Mouse (Mus musculus): ENCODE measurements at regions not wholly inside any gene's neighbourhood (a gene's known extent, or its start where the extent isn't known, plus 50 kb on each side); places are given as distances from the start of the nearest gene placed in this dataset.

DNA sequence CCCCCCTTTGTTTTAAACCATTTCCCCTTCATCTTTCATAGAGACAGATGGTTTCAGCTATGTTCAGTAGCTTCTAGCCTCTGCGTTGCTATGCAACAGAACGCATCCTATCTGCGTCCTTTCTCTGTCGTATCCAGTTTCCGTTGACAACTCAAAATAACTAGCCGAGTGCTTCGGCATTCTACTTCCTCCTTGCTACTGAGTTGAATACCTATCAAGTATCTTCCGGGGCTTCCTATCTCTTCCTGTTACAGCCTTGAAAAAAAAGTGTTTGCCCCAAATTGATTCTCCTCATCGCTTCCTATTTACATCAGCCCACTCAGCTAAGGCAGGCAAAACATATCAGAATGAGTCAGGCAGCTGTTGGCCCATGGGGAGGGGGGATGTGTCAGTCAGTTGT lies 114.5 kb upstream of the Nr5a2 start:
- no peaks in the 10 kb centered on the region for H3K79me2 ChIP-seq (replicated peaks; ENCODE audit: control insufficient read depth, insufficient read depth, low read length)
- no peak overlapping the region for H3K27ac ChIP-seq
- DNase-seq = no peak
- intact Hi-C loops (cut with DNase I) = no loop called here
- no peaks in the 10 kb centered on the region for H3K27me3 ChIP-seq (ENCODE audit: control insufficient read depth, insufficient read depth, low read length)
- H3K4me3 ChIP-seq = no peak overlapping the region
- no peak overlapping the region for H3K9ac ChIP-seq (ENCODE audit: low read depth, low read length)
- 10% methylated on average over 9 of the region's 9 CpGs for WGBS
- TF ChIP-seq POLR2A (IDR thresholded peaks at IDR 0.05; ENCODE audit: insufficient read depth, low read depth, low read length) (no peak), EP300 (IDR thresholded peaks at IDR 0.05; ENCODE audit: insufficient read depth, low read depth, low read length) (no peak), CTCF (IDR thresholded peaks at IDR 0.05) (no peak)
- H3K36me3 ChIP-seq (ENCODE audit: control insufficient read depth, insufficient read depth, low read length) = no peaks in the 10 kb centered on the region
- H3K4me1 ChIP-seq (ENCODE audit: control insufficient read depth, insufficient read depth, low read length) = no peaks in the 10 kb centered on the region

DNA sequence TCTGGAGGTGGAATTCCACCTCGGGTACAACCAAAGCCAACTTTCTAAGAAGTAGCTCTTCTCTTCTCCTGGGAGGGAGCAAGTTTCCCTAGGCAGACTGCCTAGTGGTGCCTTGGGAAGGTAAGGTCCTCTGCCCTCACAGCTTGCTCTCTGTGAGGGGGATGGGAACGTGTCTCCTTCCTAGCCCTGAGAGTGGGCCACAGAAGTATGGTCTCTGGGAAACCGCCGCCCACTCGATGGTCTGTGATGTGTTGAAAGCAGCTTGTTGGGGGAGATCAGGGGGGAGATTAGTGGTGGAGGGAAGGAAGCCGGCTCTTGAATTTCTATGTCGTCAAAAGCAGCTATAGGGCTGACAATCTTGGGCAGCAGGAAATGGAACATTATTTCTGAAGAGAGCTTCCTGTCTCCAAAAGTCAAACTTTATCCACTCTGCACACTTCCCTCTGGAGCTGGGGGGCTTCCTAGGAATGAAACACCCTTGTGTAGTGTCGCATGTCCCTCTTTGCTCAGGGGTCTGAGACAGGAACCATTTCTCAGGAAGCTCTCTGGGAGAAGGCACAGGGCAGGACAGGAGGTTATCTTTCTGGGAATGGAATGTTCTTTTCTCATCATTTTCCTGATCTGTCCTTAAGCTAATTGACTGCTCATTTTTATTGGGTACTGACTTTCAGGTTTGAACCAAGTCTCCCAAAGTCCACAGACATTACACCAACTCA lies 113.8 kb upstream of the Nr5a2 start:
- Histone ChIP-seq H3K79me2 (replicated peaks; ENCODE audit: control insufficient read depth, insufficient read depth, low read length) (no peaks in the 10 kb centered on the region), H3K4me1 (ENCODE audit: control insufficient read depth, insufficient read depth, low read length) (no peaks in the 10 kb centered on the region), H3K36me3 (ENCODE audit: control insufficient read depth, insufficient read depth, low read length) (no peaks in the 10 kb centered on the region), H3K27me3 (ENCODE audit: control insufficient read depth, insufficient read depth, low read length) (no peaks in the 10 kb centered on the region), H3K9ac (ENCODE audit: low read depth, low read length) (no peak overlapping the region), H3K27ac (no peak overlapping the region), H3K4me3 (no peak overlapping the region)
- no peak for DNase-seq
- 31% methylated on average over 8 of the region's 8 CpGs for WGBS
- intact Hi-C loops (cut with DNase I) = no loop called here
- TF ChIP-seq POLR2A (IDR thresholded peaks at IDR 0.05; ENCODE audit: insufficient read depth, low read depth, low read length) (no peak), CTCF (IDR thresholded peaks at IDR 0.05) (no peak), EP300 (IDR thresholded peaks at IDR 0.05; ENCODE audit: insufficient read depth, low read depth, low read length) (no peak)

- Histone ChIP-seq H3K4me1 (ENCODE audit: control insufficient read depth, insufficient read depth, low read length) (no peaks in the 10 kb centered on the region), H3K79me2 (replicated peaks; ENCODE audit: control insufficient read depth, insufficient read depth, low read length) (no peaks in the 10 kb centered on the region), H3K4me3 (no peak overlapping the region), H3K36me3 (ENCODE audit: control insufficient read depth, insufficient read depth, low read length) (no peaks in the 10 kb centered on the region), H3K27me3 (ENCODE audit: control insufficient read depth, insufficient read depth, low read length) (no peaks in the 10 kb centered on the region), H3K27ac (no peak overlapping the region), H3K9ac (ENCODE audit: low read depth, low read length) (no peak overlapping the region)
- no peak for DNase-seq
- intact Hi-C loops (cut with DNase I) = no loop called here
- TF ChIP-seq CTCF (IDR thresholded peaks at IDR 0.05) = no peak
- no peak for TF ChIP-seq EP300 (IDR thresholded peaks at IDR 0.05; ENCODE audit: insufficient read depth, low read depth, low read length)
- TF ChIP-seq POLR2A (IDR thresholded peaks at IDR 0.05; ENCODE audit: insufficient read depth, low read depth, low read length) = no peak
- WGBS = 82% methylated on average over 4 of the region's 4 CpGs
These were observed 100.7 kb upstream of the Nr5a2 start for GRCm38 (mm10) chr1:137060914-137061313.

DNA sequence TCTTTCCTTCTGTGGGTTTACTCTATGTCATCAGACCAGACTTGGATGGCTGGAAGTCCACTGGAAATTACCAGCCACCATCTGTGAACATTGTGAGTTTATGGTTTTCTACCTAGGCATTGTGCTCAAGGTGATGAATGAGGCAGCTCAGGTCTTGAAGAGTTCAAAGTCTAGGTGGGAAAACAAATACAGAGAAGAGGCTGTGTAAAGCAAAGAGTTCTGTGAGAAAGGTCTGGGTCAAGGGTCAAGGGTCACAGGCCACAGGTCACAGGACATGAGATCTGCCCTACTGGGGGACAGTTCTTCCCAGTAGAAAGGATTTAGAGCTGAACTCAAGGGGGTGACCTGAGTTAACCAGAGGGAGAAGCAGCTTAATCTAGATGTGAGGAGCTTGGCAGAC lies 92.9 kb upstream of the Nr5a2 start:
- Histone ChIP-seq H3K4me1 (ENCODE audit: control insufficient read depth, insufficient read depth, low read length) (no peaks in the 10 kb centered on the region), H3K4me3 (no peak overlapping the region), H3K79me2 (replicated peaks; ENCODE audit: control insufficient read depth, insufficient read depth, low read length) (no peaks in the 10 kb centered on the region), H3K27ac (no peak overlapping the region), H3K36me3 (ENCODE audit: control insufficient read depth, insufficient read depth, low read length) (no peaks in the 10 kb centered on the region), H3K27me3 (ENCODE audit: control insufficient read depth, insufficient read depth, low read length) (no peaks in the 10 kb centered on the region), H3K9ac (ENCODE audit: low read depth, low read length) (no peak overlapping the region)
- TF ChIP-seq POLR2A (IDR thresholded peaks at IDR 0.05; ENCODE audit: insufficient read depth, low read depth, low read length) (no peak), CTCF (IDR thresholded peaks at IDR 0.05) (no peak), EP300 (IDR thresholded peaks at IDR 0.05; ENCODE audit: insufficient read depth, low read depth, low read length) (no peak)
- intact Hi-C loops (cut with DNase I) = no loop called here
- DNase-seq = no peak

DNA sequence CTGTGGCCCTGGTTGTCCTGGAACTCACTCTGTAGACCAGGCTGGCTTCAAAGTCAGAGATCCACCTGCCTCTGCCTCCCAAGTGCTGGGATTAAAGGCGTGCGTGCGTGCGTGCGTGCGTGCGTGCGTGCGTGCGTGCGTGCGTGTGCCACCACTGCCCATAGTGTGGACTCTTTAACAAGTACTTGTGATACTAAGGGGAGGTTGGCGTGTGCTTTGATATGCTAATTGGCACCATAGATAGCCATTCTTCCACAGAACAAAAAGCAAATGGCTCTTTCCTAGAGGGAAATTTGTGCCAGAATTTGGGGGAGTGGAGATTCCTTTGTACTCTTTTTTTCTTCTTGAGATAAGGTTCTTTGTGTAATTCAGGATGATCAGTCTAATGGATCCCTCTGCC lies 91.3 kb upstream of the Nr5a2 start:
- 97% methylated on average over 13 of the region's 13 CpGs for WGBS
- no peak overlapping the region for H3K27ac ChIP-seq
- H3K36me3 ChIP-seq (ENCODE audit: control insufficient read depth, insufficient read depth, low read length) = no peaks in the 10 kb centered on the region
- no peak overlapping the region for H3K4me3 ChIP-seq
- no peaks in the 10 kb centered on the region for H3K79me2 ChIP-seq (replicated peaks; ENCODE audit: control insufficient read depth, insufficient read depth, low read length)
- DNase-seq = no peak
- intact Hi-C loops (cut with DNase I) = no loop called here
- H3K9ac ChIP-seq (ENCODE audit: low read depth, low read length) = no peak overlapping the region
- H3K27me3 ChIP-seq (ENCODE audit: control insufficient read depth, insufficient read depth, low read length) = no peaks in the 10 kb centered on the region
- TF ChIP-seq EP300 (IDR thresholded peaks at IDR 0.05; ENCODE audit: insufficient read depth, low read depth, low read length) = no peak
- no peaks in the 10 kb centered on the region for H3K4me1 ChIP-seq (ENCODE audit: control insufficient read depth, insufficient read depth, low read length)

- no peak overlapping the region for H3K9ac ChIP-seq (ENCODE audit: low read depth, low read length)
- no peaks in the 10 kb centered on the region for H3K4me1 ChIP-seq (ENCODE audit: control insufficient read depth, insufficient read depth, low read length)
- H3K36me3 ChIP-seq (ENCODE audit: control insufficient read depth, insufficient read depth, low read length) = no peaks in the 10 kb centered on the region
- no peaks in the 10 kb centered on the region for H3K27me3 ChIP-seq (ENCODE audit: control insufficient read depth, insufficient read depth, low read length)
- no peak for DNase-seq
- no peak overlapping the region for H3K4me3 ChIP-seq
- H3K27ac ChIP-seq = no peak overlapping the region
- WGBS = 60% methylated on average over 6 of the region's 6 CpGs
- TF ChIP-seq CTCF (IDR thresholded peaks at IDR 0.05) (no peak), POLR2A (IDR thresholded peaks at IDR 0.05; ENCODE audit: insufficient read depth, low read depth, low read length) (no peak), EP300 (IDR thresholded peaks at IDR 0.05; ENCODE audit: insufficient read depth, low read depth, low read length) (no peak)
- intact Hi-C loops (cut with DNase I) = no loop called here
- no peaks in the 10 kb centered on the region for H3K79me2 ChIP-seq (replicated peaks; ENCODE audit: control insufficient read depth, insufficient read depth, low read length)
These were observed 83.8 kb upstream of the Nr5a2 start for GRCm38 (mm10) chr1:137044076-137044475.
